Mouse (Mus musculus) heart, postnatal 10 days (tissue): Measurements from ENCODE around the gene Nav2. TPM values are rescaled to one million over a fixed set of nuclear protein-coding genes. Genes with fewer than 3 reads are reported as not detected.

Source experiments
- DNase-seq, 2 experiments: peaks; one replicate each; pipeline ENCODE4 v3.0.0; 2021
- intact Hi-C: fragments of 180-260 bp; cut with DNase I; formaldehyde crosslinking; loops from one replicate; pipeline ENCODE4 v1.15.1; 2025
- total RNA-seq, 2 experiments: library from RNA; stranded (reverse); gene quantifications; 2 replicates each; pipeline ENCODE4 v1.2.3; 2021

Gene Nav2
- total RNA-seq, 2 experiments from 2014 or later: 79.7 to 82.1 TPM

DNA sequence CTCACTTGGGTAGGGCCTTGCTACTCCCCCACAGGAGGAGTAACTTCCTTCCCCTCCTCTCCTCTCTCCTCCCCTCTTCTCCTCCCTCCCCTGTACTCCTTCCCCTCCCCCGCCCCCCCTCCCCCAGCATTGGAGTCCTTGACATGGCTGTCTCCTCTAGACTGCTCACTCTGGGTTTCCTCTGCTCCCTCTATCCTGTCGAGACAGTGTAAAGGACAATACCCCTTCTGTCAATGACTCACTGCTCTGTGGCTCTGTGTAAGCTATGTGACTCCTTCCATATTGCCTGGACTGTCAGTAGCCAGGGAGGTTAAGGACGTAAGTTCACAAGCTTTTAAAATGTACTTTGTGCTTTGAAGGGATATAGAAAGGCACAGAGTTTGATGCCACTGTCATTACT is 460.5 kb downstream of the Nav2 start:
- intact Hi-C loops: no loop called here

GRCm38 (mm10) chr7:49369809-49370473 is 461.4 kb downstream of the Nav2 start:
- no peak for DNase-seq
- intact Hi-C loops: no loop called here

More for the DNA sequence above, 460.5 kb downstream of the Nav2 start:
- no peak for DNase-seq

GRCm38 (mm10) chr7:49371345-49371744 is 462.8 kb downstream of the Nav2 start:
- no peak for DNase-seq
- intact Hi-C loops: no loop called here

- no peak for DNase-seq
- intact Hi-C loops: no loop called here
These were observed 463.5 kb downstream of the Nav2 start for GRCm38 (mm10) chr7:49371972-49372371.

DNA sequence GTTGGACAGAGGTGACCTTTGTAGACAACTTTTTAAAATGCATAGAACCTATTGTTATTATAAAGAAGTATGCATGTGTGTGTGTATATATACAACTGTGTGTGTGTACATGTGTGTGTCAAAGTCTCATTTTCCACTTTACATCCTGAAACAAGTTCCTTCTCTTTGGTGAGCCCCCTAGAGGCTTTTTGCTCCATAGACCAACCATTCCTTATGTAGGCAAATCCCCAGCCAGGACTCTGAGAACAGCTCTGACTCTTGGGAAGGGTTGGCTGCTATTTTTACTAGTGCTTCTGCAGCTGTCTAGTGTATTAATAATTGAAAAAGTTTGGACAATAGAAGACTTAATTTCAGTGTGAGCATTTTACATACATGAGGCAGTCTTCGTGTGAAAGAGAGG is 464.7 kb downstream of the Nav2 start:
- DNase-seq: no peak
- intact Hi-C loops: no loop called here

- DNase-seq: no peak
- intact Hi-C loops: no loop called here
These were observed 465.1 kb downstream of the Nav2 start for GRCm38 (mm10) chr7:49373661-49374060.

DNA sequence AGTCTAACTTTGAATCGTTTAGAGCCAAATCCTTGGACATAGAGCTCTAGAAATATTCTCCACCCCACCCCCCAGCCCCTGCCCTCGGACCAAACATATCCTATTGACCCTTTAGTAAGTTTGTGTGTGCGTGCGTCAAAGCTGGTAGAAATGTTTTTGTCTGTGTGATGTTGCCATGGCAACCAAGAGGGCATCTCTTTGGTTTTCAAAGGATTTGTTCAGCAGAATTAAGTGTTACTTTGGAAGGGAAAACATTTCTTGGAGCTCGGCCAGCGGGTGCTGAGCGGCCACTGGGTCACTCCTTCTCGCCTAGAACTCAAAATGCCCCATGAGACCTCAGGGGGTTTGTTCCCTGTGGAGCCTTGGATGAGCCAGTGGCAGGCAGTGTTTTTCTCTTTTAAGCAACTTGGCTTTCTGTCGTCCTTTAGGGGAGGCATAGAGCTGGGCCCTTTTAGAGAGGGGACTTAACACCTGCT is 467.0 kb downstream of the Nav2 start:
- intact Hi-C loops: no loop called here
- peak in 1 of 2 experiments; percentile 36 for DNase-seq

DNA sequence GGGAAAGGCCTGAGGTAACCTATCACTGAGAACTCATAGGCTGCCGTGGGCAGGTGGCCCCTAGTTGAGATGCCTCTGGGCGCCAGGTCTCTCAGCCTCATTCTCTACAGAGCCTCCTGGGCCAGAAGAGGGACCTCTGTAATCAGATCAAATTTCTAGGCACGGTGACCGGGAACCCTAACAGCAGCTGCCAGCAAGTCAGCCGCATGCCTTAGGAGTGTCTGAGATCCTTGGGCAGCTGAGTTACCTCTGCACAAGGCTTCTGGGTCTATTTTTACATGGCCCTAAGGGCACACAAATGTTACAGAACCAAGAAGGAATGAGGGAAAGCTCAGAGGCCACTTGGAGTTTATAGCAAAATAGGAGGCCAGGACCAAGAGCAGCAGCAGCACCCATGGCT is 470.1 kb downstream of the Nav2 start:
- intact Hi-C loops: no loop called here
- DNase-seq: no peak

DNA sequence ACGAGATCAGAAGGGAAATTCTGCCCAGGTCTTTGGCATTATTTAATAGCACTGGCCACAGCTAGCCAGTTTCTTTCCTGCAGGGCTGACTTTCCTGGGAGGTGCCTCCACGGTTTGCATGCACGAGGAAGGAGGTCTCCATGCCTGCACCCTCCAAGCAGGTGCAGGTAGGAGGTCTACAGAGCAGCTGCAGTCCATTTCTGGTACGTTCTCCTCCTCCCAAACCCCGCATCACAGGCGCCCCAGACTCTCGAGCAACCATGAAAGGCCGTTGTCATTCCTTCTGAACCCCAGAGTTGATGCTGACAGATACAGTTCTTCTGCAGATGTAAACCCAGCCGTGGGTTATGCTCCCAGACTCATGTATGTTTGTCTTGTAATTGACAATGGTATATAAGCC is 472.4 kb downstream of the Nav2 start:
- intact Hi-C loops: no loop called here

DNA sequence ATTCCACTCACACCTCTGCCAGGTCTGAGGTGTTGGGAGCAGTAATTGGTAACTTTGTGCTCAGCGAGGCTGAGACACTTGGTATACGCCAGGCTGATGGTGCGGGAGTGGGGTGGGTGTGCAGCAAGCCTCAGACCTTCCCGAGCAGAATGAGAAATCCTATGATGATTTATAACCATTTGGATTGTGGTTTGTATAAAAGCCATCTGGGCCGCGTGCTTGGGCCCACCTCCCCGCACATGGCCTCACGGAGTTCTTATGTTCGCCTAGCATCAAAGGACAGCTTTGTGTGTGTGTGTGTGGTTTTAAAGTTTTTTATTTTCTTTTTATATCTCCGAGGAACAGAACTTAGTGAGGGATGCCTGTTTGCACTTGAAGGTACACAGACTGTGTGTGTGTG is 474.4 kb downstream of the Nav2 start:
- intact Hi-C loops: no loop called here
- no peak for DNase-seq

More for the DNA sequence above, 472.4 kb downstream of the Nav2 start:
- DNase-seq: no peak

DNA sequence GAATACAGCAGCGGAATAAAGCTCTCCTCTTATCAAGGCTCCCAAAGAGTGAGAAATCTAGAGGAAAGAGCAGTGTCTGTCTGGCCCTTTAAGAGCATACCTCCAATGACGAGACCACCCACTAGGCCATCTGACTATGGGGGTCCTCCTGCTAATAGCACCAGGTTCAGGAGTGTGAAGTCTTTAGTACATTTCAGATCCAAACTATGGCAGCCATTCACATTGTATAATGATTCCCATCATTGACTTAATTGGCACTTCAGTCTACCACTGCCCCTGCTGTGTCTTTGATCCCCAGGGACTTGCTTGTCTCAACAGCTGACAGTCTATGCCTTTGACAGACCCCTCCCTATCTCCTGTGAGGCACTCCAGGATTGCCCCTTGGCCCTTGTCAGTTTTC is 479.6 kb downstream of the Nav2 start:
- intact Hi-C loops: no loop called here
- DNase-seq: no peak

GRCm38 (mm10) chr7:49390312-49390711 is 481.8 kb downstream of the Nav2 start:
- intact Hi-C loops: no loop called here
- no peak for DNase-seq

DNA sequence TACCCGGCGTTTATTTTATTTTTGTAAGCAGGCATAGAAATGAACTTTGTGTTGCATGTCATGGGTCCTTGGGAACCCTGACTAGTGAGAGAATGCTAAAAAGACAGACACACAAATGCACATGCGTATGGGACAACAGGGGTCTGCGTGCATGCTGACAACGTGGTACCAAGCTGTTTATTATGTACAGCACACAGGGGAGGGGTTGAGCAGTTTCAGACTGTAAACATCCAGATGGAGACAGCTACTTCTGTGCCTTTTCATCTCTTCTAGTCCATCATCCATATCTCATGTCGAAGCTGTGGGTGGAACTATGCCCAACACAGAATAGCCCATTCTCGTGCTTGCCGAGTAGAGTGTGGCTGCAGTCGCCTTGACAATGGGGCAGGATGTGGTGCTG is 482.3 kb downstream of the Nav2 start:
- DNase-seq: no peak
- intact Hi-C loops: no loop called here

DNA sequence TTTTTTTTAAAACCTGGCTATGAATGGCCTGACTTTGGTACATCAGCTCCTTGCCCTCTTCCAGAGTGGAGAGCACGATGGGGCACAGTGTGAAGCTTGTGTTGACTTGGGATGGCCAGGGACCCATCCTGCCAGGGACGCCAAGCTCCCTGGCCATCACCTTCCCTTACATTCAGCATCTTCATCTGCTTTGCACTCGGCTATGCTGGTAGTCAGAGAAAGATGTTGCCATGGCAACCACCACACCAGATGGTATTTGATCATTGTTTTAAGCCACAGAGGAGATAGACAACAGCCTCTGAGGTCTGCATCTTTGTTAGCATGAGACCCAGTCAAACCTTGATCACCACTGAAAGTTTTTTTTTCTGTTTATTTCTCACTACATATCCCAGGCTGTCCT is 483.7 kb downstream of the Nav2 start:
- intact Hi-C loops: no loop called here
- DNase-seq: no peak

- intact Hi-C loops: no loop called here
- no peak for DNase-seq
These were observed 484.3 kb downstream of the Nav2 start for GRCm38 (mm10) chr7:49392834-49393233.

- intact Hi-C loops: no loop called here
- peak; percentile 32 to 45 for DNase-seq
These were observed 485.3 kb downstream of the Nav2 start for GRCm38 (mm10) chr7:49393857-49394256.

DNA sequence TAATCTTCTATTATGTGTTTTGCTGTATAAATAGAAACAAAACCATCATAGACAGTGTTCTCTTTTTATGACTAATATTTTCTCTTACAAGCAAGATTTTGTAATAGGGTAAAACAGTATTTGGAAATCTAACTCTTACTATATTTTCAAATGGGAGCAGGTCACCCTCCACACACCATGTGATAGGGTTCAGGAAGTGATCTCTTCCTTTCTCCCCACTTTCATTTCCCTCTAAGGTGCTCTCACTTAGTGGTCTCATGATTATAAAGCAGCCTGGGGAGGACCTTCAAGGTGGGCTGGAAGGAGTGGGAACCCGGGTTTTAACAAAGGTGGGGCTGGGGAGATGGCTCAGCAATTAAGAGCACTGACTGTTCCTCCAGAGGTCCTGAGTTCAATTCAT is 487.7 kb downstream of the Nav2 start:
- DNase-seq: no peak
- intact Hi-C loops: no loop called here

DNA sequence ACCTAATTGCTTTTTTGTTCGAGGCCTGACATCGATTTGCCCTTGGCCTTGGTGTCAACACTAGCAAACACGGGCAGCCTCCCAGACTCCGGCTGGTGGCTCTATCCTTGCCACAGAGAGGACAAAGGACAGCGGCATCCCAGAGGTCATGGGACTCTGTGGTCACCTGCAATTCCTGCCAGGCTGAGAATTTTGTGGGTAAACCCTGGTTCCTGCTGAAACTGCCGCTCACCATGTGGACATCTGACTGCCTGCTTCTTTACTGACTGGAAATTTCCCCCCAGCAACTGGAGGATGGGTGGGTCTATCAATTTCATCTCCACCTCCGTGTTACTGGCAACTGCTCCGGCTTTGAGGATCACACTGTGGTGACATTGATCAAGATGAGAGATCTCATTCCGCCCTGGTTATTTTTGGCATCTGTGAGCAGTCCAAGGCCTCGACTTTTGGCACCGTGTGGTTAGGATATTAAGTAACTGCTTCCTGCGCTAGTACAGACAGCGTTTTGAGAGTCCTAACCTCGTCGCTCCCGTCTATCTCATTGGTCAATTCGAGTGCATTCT is 489.0 kb downstream of the Nav2 start:
- intact Hi-C loops: no loop called here
- peak; percentile 64 to 67 for DNase-seq

- intact Hi-C loops: no loop called here
- DNase-seq: no peak
These were observed 489.6 kb downstream of the Nav2 start for GRCm38 (mm10) chr7:49398020-49398516.

DNA sequence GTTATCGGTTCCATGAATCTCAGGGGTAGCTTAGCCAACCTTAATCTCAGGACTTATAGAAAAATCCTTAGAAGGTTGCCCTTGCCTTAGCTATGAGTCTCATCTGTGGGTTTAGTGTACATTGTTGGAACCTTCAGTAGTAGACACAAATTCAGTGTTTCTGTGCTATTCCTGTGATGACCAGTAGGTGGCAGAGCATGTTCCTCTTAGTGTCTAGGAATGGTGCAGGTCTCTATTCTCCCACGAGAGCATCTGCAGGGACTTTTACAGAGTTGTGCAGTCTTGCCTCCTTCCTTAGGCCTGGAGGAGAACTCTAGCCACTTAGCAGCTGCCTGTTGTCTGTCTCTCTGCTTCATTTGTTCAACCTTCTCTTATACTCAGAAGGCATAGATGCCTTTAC is 490.8 kb downstream of the Nav2 start:
- intact Hi-C loops: no loop called here
- peak; percentile 74 to 77 for DNase-seq

DNA sequence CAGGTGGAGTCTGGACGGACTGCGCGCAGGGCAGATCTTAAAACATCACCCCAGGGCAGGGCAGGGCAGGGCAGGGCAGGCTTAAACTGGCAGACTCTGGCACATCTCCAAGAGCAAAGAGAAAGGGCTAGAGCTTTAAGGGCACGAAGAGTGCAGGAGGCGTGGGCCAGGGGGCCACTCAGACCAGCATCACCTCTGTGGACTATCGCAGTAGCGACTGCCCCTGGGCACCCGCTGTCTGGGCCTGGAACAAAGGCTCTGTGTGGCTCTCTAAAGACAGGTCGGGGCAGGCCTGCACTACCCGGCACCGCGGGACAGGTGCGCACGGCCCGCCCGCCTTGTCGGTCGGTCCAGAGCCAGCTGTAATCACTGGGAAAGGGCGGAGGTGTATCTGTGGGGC is 491.9 kb downstream of the Nav2 start:
- peak; percentile 41 to 45 for DNase-seq

GRCm38 (mm10) chr7:49402526-49402925 is 494.0 kb downstream of the Nav2 start:
- peak; percentile 15 to 49 for DNase-seq

More for the DNA sequence above, 491.9 kb downstream of the Nav2 start:
- intact Hi-C loops: no loop called here

More at GRCm38 (mm10) chr7:49402526-49402925, 494.0 kb downstream of the Nav2 start:
- intact Hi-C loops: loop anchor here (2.0 kb wide), 1 partner anchor 22 kb away; no protein-coding TSS in a partner anchor
